ENCODE assay signal across 11 mouse cellular contexts in genomic region chr9:69790562-69790961, GRCm38 (mm10). TPM values are rescaled to one million over a fixed set of nuclear protein-coding genes. Genes with fewer than 3 reads are reported as not detected.
A peak's percentile ranks its signal among the peaks of the same experiment; 100 is the strongest.
DNase-seq lines count a peak whose midpoint lies in the region; ATAC-seq and TF ChIP-seq lines count a peak whose summit lies in the region.
"Had no signal": no experiment of that assay in that cellular context is flagged by ENCODE, and none has a peak within 500 bp of the region (broad histone marks: within the 10 kb centered on the region; RNA-seq: fewer than 3 reads in every experiment).

No protein-coding gene starts in this region.

- H3K36me3 ChIP-seq in heart, embryonic 10.5 days = no peaks in the 10 kb centered on the region
- no peaks in the 10 kb centered on the region for H3K36me3 ChIP-seq in midbrain, embryonic 14.5 days (ENCODE audit: control insufficient read depth, insufficient read depth, low read length)
- H3K36me3 ChIP-seq in midbrain, embryonic 16.5 days (ENCODE audit: control insufficient read depth, insufficient read depth, low read length) = no peaks in the 10 kb centered on the region
- H3K36me3 ChIP-seq in thymus, adult 2 months (ENCODE audit: control insufficient read depth, insufficient read depth, low read length) = no peaks in the 10 kb centered on the region
- H3K36me3 ChIP-seq: embryonic facial prominence, embryonic 13.5 days had no signal

- no peak overlapping the region for H3K27ac ChIP-seq in heart, embryonic 10.5 days
- H3K27ac ChIP-seq in midbrain, embryonic 14.5 days (replicated peaks; ENCODE audit: low read depth, low read length) = no peak overlapping the region
- H3K27ac ChIP-seq in midbrain, embryonic 16.5 days (ENCODE audit: low read length) = no peak overlapping the region
- no peak overlapping the region for H3K27ac ChIP-seq in thymus, adult 2 months (ENCODE audit: control insufficient read depth, insufficient read depth, low read length)
- H3K27ac ChIP-seq: embryonic facial prominence, embryonic 13.5 days had no signal

- peaks cover 3% of the 10 kb centered on the region; the same call in 1 of the 2 replicates for H3K9me3 ChIP-seq in heart, embryonic 10.5 days
- H3K9me3 ChIP-seq in midbrain, embryonic 14.5 days (ENCODE audit: control insufficient read depth, low read length) = no peaks in the 10 kb centered on the region
- H3K9me3 ChIP-seq in midbrain, embryonic 16.5 days (replicated peaks; ENCODE audit: control insufficient read depth, low read length, poor library complexity, severe bottlenecking) = no peaks in the 10 kb centered on the region

- no peak for TF ChIP-seq POLR2A in thymus, adult 2 months (IDR thresholded peaks at IDR 0.05; ENCODE audit: control insufficient read depth, extremely low read depth, insufficient read depth, low read length, poor library complexity)

- peak; percentile 67; the same call in 1 of the 2 replicates for TF ChIP-seq CTCF in thymus, adult 2 months (IDR thresholded peaks at IDR 0.05; ENCODE audit: borderline replicate concordance, control insufficient read depth, extremely low read depth, insufficient read depth, low read length, poor library complexity)

- no peak overlapping the region for H3K4me2 ChIP-seq in midbrain, embryonic 14.5 days (ENCODE audit: low read length)
- no peak overlapping the region for H3K4me2 ChIP-seq in midbrain, embryonic 16.5 days (ENCODE audit: low read length)
- H3K4me2 ChIP-seq: embryonic facial prominence, embryonic 13.5 days had no signal

- H3K9ac ChIP-seq in midbrain, embryonic 14.5 days (replicated peaks; ENCODE audit: low read length) = no peak overlapping the region
- H3K9ac ChIP-seq in midbrain, embryonic 16.5 days (ENCODE audit: low read depth, low read length) = no peak overlapping the region
- H3K9ac ChIP-seq: embryonic facial prominence, embryonic 13.5 days had no signal

- H3K27me3 ChIP-seq in heart, embryonic 10.5 days (ENCODE audit: insufficient read depth, poor library complexity, severe bottlenecking) = no peaks in the 10 kb centered on the region
- no peaks in the 10 kb centered on the region for H3K27me3 ChIP-seq in midbrain, embryonic 14.5 days (ENCODE audit: control insufficient read depth, insufficient read depth, low read length)
- no peaks in the 10 kb centered on the region for H3K27me3 ChIP-seq in midbrain, embryonic 16.5 days (ENCODE audit: control insufficient read depth, insufficient read depth, low read depth, low read length)
- H3K27me3 ChIP-seq in thymus, adult 2 months (ENCODE audit: control insufficient read depth, insufficient read depth, low read length) = no peaks in the 10 kb centered on the region
- H3K27me3 ChIP-seq: embryonic facial prominence, embryonic 13.5 days had no signal

- 52% methylated on average over 7 of the region's 7 CpGs for WGBS in heart, embryonic 10.5 days
- WGBS in midbrain, embryonic 14.5 days = 61% methylated on average over 7 of the region's 7 CpGs
- WGBS in midbrain, embryonic 16.5 days = 62% methylated on average over 7 of the region's 7 CpGs
- 70% methylated on average over 7 of the region's 7 CpGs for WGBS in thymus, adult 2 months

- H3K4me3 ChIP-seq in heart, embryonic 10.5 days = no peak overlapping the region
- no peak overlapping the region for H3K4me3 ChIP-seq in midbrain, embryonic 14.5 days (replicated peaks; ENCODE audit: low read depth, low read length)
- H3K4me3 ChIP-seq in midbrain, embryonic 16.5 days (ENCODE audit: low read depth, low read length) = no peak overlapping the region
- H3K4me3 ChIP-seq in thymus, adult 2 months (ENCODE audit: control insufficient read depth, insufficient read depth, low read length) = no peak overlapping the region
- H3K4me3 ChIP-seq: embryonic facial prominence, embryonic 13.5 days had no signal

- DNase-seq in heart, adult 11 months = peak; percentile 83
- no peak for DNase-seq in heart, embryonic 10.5 days (ENCODE audit: low spot score)
- DNase-seq in midbrain, embryonic 14.5 days = peak; percentile 25
- DNase-seq in embryo, embryonic 10.5 days (ENCODE audit: low spot score) = peak; percentile 63
- peak; percentile 69 for DNase-seq in thymus, adult 2 months
- no peak for DNase-seq in urinary bladder, postnatal 10 days (ENCODE audit: low spot score)
- DNase-seq in cerebellum, adult 8-10 months = no peak

- no peaks in the 10 kb centered on the region for H3K4me1 ChIP-seq in heart, embryonic 10.5 days
- H3K4me1 ChIP-seq in midbrain, embryonic 14.5 days (ENCODE audit: control insufficient read depth, insufficient read depth, low read length) = no peaks in the 10 kb centered on the region
- no peaks in the 10 kb centered on the region for H3K4me1 ChIP-seq in midbrain, embryonic 16.5 days (ENCODE audit: control insufficient read depth, insufficient read depth, low read length)
- no peaks in the 10 kb centered on the region for H3K4me1 ChIP-seq in thymus, adult 2 months (replicated peaks; ENCODE audit: control insufficient read depth, insufficient read depth, low read length)
- H3K4me1 ChIP-seq: embryonic facial prominence, embryonic 13.5 days had no signal

- ATAC-seq in midbrain, embryonic 14.5 days (ENCODE audit: low FRiP score, low TSS enrichment) = no peak
- no peak for ATAC-seq in midbrain, embryonic 16.5 days

RNA-seq across cellular contexts. Expression of gene Foxb1, which starts 29.8 kb away (rescaled TPM):
- polyA plus RNA-seq in heart, embryonic 10.5 days (2016; fragmentation: Nextera tagmentation; extraction: Ambion mirVana) = not detected in 2 replicates
- 9.9 and 10.7 TPM in 2 replicates for polyA plus RNA-seq in midbrain, embryonic 14.5 days (2014; fragmentation: Nextera tagmentation; extraction: Ambion mirVana)
- 12.0 and 15.4 TPM in 2 replicates for polyA plus RNA-seq in midbrain, embryonic 16.5 days (2015; fragmentation: Nextera tagmentation; extraction: Ambion mirVana)
- 1.0 and 1.7 TPM in 2 replicates for polyA plus RNA-seq in thymus, adult 2 months (2012; rRNA removed)
- polyA plus RNA-seq: heart, embryonic 16.5 days; liver, embryonic 16.5 days had no signal

Comparison
In these comparisons a context has a peak if more than half of its experiments do, and no peak if none do; other contexts are left out.
1. DNase-seq: peak in heart, adult 11 months (single experiment), midbrain, embryonic 14.5 days (single experiment), embryo, embryonic 10.5 days (single experiment) and thymus, adult 2 months (single experiment); none in heart, embryonic 10.5 days (single experiment), urinary bladder, postnatal 10 days (single experiment) and cerebellum, adult 8-10 months (single experiment).